Mouse (Mus musculus): Measurements from ENCODE around the gene Rnf31.

DNA sequence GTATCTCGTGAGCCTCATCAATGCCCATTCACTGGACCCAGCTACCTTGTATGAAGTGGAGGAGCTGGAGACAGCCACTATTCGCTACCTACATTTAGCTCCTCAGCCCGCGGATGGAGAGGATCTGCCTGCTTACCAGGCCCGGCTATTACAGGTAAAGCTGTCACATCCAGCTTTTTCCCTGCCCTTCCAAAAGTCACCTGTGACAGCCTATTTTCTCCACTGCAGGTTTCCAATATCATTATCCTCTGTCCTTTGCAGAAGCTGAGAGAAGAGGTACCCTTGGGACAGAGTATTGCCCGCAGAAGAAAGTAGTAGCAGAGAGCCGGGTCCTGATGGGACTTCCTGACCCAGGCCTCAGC lies 11.7 kb downstream of the Rnf31 start, which contains the start of gene Irf9:
- TF ChIP-seq CTCF (IDR thresholded peaks at IDR 0.05; ENCODE audit: borderline replicate concordance, insufficient read depth, low read length) (no peak), POLR2A (IDR thresholded peaks at IDR 0.05; ENCODE audit: low read depth, low read length) (no peak)
